Mouse (Mus musculus) monocyte, adult 5-6 weeks (primary cell): ENCODE results near the gene Sik2. TPM values are rescaled to one million over a fixed set of nuclear protein-coding genes. Genes with fewer than 3 reads are reported as not detected.

ENCODE experiments used
- ATAC-seq: fragments of 153-309, 156-312 bp; replicated peaks from 2 replicates; pipeline ENCODE4 v1.8.0; 2017; ENCODE audit warnings: mild to moderate bottlenecking; ENCODE audit not compliant: low TSS enrichment, insufficient number of reproducible peaks, severe bottlenecking, poor library complexity, low FRiP score
- total RNA-seq: library from RNA; stranded (forward); fragments of 200-1000, 200-491, 200-594 nt; gene quantifications from 3 replicates; pipeline ENCODE4 v1.2.3, GENCODE M21; 2017

Gene Sik2
- total RNA-seq, 1 experiment from 2014 or later: 18.4 TPM

DNA sequence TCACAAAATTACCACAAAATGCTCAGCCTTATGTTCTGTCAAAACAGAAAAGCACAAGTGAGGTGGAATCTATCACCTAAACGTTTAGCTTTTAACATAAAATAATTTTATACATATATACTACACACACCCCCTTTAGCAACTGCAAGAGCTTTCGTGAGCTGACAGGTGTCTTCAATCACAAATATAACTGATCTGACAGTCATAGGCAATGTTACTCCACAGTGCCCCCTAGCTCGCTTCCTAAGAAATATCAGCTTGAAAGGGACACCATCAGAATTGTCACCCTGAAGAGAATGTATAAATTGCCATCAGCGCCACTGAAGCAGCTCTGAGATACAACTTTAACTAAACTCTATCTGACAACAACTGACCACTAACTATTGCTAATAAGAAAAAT lies 2.0 kb downstream of the Sik2 start:
- peak; percentile 69; the same call in 1 of the 2 replicates for ATAC-seq

DNA sequence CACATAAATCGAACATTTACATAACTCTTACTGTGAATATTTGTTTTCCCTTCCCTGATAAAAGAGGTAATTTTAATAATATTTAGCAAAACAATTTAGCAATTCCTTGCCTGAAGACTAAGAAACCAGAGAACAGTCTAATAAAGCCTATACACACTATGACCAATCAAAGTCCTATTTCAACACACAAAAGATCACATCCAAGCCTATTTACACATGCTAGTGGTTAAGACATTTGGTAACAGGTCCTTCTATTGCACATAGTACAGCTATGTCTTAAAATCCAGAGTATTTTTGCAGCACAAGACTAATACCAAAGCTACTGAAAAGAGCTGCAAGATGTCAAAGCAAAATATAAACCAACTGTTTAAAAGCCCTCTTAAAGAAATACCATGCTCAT lies 4.8 kb downstream of the Sik2 start:
- ATAC-seq: no peak

DNA sequence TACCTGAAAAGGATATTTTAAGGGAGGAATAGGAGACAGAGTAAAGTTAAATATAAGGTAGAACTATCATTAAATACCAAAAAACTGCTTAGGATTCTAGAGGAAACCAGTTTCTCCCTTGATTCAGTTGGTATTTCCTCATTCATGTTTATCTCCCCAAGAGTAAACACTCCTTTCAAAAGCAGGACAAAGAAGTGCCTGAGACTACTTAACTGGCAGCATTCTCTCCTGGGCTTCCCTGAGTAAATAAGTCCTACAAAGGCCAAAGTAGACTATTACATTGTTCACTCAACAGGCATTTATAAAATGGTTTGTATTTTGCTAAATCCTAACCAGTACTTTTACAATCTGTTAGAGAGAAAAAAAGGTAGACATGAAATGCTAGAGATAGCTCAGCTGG lies 22.2 kb downstream of the Sik2 start:
- ATAC-seq: no peak

DNA sequence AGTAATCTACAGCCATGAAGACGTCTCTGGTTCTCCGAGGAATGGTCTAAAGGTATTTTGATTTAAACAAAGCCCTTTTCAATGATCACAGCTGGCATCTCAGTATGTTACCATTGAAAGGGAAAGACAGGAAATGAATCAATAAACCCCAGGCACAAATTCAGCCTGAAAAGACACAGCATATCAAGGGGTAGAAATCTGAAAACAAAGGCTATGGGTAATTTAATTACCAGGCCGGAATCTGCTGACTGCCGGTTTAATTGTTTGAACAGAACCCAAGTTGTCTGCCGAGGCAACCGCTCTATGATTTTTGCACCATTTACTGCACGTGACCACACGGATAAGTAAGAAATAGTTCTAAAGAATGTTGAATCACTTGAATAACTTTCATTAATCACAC lies 22.8 kb downstream of the Sik2 start:
- ATAC-seq: no peak

DNA sequence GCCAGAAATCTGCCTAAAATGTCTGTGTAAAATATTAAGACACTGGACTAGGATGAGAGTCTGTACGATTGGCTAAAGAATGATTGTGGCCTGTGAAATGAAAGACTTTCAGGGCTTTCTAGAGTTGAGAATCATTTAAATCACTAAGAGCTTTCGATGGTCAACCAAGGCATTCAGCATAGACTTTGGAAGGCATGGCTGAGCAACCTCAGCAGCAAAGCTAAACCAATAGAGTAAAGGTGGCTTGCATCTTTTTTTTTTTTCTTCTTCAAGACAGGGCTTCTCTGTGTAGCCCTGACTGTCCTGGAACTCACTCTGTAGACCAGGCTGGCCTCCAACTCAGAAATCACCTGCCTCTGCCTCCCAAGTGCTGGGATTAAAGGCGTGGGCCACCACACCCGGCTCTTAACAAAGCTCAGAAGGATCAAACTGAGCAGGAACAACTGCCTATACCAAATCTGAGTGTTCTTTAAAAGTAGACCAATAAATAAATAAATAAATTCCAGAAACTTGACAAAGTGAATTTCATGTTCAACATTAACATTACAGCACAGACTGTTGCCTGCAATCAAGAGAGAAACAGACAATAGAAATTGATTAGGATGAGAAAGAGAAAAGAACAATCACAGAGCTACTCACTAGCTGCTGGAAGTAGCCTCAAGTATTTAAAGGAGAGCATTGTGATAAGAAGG lies 27.2 kb downstream of the Sik2 start:
- ATAC-seq: no peak

DNA sequence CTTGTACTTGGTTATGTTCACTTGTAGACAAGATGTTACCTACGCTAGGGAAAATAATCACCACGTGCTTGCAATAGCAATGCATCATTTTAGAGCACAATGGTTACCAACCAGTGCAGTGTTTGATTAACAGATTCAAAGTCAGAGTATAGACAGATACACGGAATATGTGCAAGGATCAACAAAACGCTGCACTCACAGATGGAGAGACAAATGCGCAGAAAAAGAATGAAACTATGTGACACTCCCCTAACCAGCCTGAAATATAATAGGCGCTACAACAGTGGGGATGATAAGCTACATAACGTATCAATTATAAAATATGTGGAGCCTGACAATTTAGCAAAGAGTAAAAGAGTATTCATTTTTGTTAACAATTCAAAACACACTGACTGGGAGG lies 34.2 kb downstream of the Sik2 start:
- no peak for ATAC-seq

DNA sequence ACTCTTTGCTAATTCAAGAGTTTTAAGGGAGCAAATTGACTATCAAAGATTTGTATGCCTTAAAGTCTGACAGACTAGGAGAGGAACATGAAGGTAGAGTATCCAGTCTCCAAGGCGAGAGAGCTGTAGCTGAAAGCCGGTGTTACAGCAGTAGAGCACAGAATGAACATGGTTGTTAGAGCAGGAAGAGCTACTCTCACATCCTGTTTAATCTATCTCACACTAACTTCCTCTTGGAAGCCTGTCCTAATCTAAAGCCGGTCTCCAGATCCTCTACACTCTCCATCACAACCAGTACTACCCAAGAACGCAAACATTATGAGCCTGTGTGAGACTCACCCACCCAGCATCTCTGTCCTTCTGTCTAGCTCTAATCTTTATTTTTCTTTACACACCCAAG lies 38.5 kb downstream of the Sik2 start:
- ATAC-seq: peak; percentile 61

DNA sequence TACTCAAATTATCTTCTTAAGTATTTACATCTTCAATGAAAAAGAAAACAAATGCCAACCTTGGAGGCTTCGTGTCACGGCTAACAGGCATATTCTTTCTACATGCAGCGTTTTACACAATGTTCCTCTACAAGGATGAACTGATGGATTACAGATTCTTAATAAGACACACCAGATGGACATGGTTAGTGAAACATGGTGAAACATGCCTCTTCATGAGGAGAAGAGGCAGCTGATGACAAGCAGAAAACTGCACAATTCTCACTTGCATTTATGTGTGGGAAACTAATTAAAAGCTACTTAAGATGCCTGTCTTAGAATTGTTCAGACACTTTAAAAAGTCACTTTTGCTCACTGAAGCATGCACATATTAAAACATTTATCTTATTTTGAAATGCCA lies 39.6 kb downstream of the Sik2 start:
- ATAC-seq: no peak

DNA sequence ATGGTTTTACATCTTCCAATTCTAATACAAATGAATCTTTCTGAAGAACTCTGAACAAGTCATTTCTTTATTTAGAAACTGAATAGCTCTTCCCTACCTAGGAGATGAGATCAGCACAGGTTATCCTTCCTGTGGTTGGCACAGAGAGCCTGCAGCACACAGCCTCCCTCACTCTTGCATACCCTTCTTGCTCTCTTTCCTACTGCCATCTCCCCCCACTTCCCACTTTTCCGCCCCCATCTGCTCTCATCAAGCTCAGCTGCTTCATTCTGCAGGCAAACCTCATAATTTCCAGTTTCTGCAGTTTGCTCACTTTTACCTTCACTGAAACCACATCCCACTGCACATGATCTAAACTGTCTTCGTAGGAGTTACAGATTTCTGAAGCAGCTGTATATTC lies 42.6 kb downstream of the Sik2 start:
- ATAC-seq: no peak

DNA sequence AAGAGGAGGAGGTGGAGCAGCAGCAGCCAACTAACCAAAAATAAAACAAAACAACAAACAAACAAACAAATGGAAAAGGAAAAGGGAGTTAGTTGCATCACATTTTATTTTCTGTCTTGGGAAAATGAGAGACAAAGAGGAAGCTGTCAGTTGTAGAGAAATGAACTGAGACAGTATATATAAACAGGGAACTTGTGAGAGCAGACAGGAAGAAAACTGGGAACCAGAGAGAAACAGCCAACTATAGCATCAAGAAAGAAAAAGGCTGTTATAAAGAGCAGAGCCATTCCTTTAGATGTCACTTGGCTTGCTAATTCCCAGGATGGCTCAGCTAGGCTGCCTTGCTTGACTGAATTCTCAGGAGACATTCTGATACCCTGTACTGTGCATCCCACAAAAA lies 43.5 kb downstream of the Sik2 start:
- ATAC-seq: no peak

DNA sequence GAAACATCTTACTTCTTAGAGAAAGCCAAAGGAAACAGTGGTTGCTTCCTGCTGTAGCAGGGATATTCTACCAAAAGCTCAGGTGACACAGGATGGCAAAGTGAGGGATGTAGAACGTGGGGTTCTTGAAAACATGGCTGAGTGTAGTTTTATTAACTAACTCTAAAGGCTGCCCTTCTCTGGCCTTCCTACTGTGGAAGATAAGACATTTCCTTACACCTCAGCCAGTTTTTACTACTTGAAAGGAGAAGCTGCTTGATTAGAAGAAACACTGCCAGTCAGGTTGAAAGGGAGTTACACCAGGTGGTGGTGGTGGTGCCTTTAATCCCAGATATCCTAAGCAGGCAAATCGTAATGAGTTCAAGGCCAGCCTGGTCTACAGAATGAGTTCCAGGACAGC lies 44.0 kb downstream of the Sik2 start:
- ATAC-seq: no peak

DNA sequence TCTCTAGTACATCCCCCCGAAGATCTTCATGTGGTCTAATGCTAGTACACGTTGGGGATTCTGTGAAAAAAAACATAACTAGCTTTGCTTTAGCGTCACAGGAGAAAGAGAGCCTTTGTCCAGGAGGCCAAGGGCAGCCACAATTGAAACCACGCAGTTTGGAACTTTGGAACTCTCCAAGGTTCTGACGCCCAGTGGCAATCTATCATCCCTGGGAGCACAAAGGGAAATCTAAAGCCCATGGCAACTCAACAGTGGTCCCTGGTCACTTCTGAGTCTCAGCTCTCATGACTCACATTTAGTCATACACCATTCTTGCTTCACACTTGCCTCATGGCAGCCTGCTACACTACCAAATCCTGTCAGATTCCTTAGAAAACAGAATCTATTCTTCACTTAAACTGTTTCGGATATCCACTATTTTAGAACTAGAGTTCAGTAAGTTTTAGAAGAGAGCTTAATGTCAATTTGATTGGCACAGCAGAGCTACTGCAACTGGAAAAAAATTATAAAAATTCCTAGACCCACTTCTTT lies 50.9 kb downstream of the Sik2 start:
- no peak for ATAC-seq

DNA sequence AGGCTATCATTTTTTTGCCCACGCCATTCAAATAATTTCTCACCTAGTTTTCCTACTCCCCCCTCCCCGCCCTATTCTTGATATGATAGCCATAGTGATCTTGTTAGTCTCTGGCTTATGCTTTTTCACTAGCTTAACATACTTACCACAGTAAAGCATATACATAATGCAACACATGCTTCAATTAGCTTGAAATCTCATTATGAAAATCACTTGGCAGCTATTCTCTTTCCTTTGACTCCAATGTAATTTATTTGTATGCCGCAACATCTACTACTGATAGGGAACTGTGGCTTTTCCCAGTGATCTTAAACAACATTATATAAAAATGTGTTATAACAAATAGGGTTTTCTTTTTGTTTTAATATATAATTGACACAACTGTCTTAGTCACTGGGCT lies 53.7 kb downstream of the Sik2 start:
- ATAC-seq: no peak

DNA sequence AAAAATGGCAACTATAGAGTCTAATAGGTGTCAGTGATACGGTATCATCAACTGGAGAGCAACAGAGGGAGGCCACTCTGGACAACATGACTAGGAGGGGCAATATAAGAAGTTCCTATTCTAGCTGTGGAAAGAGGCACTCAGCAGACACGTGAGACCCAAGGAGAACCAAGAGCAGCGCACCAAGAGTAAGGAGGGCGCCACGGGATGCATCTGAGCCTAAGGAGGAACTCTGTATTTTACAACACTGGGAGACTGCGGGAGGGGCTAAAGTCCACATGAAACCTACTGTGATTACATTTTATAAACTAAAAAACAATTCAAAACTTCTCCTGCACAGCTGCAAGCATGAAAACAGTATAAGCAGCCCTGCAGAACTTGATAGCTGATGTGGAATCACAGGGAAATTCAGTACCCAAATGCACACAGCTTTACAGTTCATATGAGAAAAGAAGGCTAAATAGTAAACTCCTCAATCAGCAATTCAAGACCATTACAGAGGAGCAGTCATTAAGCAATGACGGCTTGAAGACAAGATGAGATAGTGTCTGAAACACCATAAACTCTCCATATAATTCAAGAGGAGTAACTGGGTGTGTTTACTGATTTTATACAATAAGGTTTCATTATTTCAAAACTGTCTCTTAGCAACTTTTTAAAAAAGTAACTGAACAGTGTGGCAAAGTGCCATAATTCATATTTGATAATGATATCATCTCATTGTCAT lies 60.6 kb downstream of the Sik2 start:
- no peak for ATAC-seq

DNA sequence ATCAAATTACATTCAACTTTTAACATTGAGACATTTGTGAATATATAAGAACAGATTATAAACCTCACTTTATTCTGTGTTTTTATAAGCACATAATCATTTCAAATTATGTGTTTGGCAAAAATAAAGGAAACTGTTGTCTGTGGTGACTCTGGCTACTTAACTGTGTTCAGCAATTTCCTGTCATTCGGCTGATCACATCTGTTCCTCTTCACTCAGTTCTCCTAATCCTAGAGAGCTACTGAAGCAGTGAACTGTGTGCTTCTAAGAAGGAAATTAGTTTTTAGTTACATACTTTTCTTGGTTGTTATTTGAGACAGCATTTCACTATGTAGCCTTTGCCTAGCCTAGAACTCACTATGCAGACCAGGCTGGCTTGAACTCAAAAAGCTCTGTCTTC lies 62.5 kb downstream of the Sik2 start:
- ATAC-seq: no peak

DNA sequence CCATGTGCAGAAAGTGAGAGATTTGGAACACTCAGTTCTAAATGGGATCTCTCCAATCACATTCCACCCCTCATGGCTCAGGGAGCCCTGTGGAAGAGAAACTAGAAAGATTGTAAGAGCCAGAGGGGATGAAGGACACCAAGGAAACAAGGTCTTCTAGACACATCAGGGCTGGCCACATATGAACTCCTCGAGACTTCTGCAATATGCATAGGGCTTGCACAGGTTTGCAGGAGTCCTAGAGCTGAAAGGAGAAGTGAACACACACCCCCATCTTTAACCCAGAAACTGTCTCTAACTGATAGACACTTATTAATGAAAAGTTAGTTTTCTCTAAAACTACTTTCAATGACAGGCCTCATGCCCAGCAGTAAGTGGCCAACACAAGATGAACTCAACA lies 64.0 kb downstream of the Sik2 start:
- no peak for ATAC-seq

DNA sequence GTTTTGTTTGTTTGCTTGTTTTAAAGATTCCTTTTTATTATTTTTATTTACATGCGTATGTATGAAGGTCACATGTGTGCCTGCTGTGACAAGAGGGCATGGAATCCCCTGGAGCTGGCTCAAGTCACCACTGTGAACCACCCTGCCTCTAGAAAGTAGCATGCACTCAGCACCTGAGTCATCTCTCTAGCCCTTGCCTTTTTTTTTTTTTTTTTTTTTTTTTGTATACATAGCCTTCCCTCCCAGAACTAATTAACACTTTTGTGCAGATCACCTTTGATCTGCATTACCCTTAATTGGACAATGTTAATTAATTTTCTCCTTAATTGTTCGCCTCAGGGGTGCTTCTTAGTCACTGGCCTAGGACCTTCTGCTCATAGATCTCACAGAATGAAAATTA lies 66.2 kb downstream of the Sik2 start:
- ATAC-seq: no peak

DNA sequence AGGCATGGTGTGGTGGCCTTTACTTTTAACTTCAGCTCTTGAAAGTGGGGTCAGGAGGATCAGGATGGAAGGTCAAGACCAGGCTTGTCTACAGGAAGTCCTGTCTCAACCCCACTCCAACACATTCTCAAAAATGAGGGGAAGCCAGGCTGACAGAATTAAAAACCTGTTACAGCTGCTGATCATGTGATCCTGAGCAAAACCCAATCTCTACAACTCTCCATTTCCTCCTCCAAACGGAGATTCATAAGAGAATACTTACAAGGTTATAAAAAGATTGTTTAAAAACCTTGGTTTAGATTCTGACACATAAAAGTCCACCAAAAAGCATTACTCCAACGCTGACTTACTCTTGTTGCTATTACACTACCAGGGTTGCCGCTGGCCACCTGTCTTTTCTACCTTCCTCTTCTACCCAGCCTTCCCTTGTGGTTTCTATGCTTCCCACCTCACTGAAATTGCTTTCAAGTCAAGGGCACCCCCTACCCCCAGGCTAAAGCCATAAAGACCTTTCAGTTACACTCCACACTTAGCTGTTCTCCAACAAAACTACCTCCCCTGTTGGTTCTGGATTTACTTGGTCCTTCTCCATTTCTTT lies 67.0 kb downstream of the Sik2 start:
- ATAC-seq: no peak

DNA sequence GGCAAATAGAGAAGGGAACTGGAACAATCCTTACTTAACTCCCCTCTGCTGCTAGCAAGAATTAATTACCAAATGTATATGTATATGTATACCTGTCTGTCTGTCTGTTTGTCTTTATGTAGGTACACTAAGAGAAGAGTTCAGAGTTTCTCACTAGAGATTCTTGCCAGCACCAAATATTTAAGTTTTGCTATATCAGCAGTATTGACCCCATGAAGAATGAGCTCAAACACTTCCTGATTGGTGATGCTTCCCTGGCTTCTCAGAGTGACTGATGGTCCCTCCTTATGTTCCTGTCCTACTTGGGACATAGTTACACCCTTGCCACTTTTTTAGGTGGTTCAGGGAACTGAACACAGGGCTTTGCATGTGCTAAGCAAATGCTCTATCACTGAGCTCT lies 78.9 kb downstream of the Sik2 start:
- ATAC-seq: no peak

DNA sequence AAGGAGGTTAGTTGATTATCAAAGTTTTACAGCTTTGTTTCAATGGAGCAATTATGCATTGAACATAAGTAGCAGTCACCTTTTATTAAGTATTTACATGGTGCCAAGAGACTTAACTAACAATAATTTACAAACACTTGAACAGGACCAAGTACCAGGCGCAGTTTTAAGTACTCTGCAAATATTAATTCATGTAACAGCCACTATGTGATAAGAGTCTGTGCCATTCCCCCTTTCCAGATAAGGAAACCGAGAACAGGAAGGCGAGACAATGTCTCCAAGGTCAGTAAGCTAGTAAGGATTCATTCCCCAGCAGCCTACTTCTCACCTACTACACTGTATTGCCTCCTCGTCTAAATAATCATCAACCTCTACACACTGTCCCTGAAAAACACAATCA lies 83.1 kb downstream of the Sik2 start:
- no peak for ATAC-seq
